Mouse (Mus musculus): ENCODE measurements around the gene Pspn. TPM values are rescaled to one million over a fixed set of nuclear protein-coding genes. Genes with fewer than 3 reads are reported as not detected.

Pspn gene
- not detected in 2 replicates for polyA plus RNA-seq (2015; fragmentation: Nextera tagmentation; extraction: Ambion mirVana)

- 81% methylated on average over 9 of the region's 9 CpGs for WGBS
- Histone ChIP-seq H3K9ac (ENCODE audit: low read length) (no peak within 1 kb of the TSS), H3K27me3 (ENCODE audit: control insufficient read depth, insufficient read depth, low read depth, low read length) (no peaks in the 10 kb centered on the region), H3K4me1 (replicated peaks; ENCODE audit: control insufficient read depth, insufficient read depth, low read length) (peaks cover 5% of the 10 kb centered on the region), H3K36me3 (ENCODE audit: control insufficient read depth, insufficient read depth, low read length) (peaks cover 24% of the 10 kb centered on the region), H3K4me2 (ENCODE audit: low read depth, low read length) (no peak within 1 kb of the TSS), H3K4me3 (ENCODE audit: low read length) (no peak within 1 kb of the TSS), H3K27ac (ENCODE audit: low read length) (no peak within 1 kb of the TSS), H3K9me3 (ENCODE audit: control insufficient read depth, low read length) (no peaks in the 10 kb centered on the region)
- no peak for ATAC-seq (ENCODE audit: low read depth)
Observed at GRCm38 (mm10) chr17:56999968-57000609, at the start of gene Pspn. Pspn (minus strand) TSS chr17:57000018.

GRCm38 (mm10) chr17:57048816-57049215 is 49.0 kb upstream of the Pspn start:
- Histone ChIP-seq H3K4me2 (ENCODE audit: low read depth, low read length) (no peak overlapping the region), H3K9me3 (ENCODE audit: control insufficient read depth, low read length) (no peaks in the 10 kb centered on the region), H3K4me1 (replicated peaks; ENCODE audit: control insufficient read depth, insufficient read depth, low read length) (no peaks in the 10 kb centered on the region), H3K27ac (ENCODE audit: low read length) (no peak overlapping the region), H3K27me3 (ENCODE audit: control insufficient read depth, insufficient read depth, low read depth, low read length) (no peaks in the 10 kb centered on the region), H3K9ac (ENCODE audit: low read length) (no peak overlapping the region), H3K36me3 (ENCODE audit: control insufficient read depth, insufficient read depth, low read length) (no peaks in the 10 kb centered on the region), H3K4me3 (ENCODE audit: low read length) (no peak overlapping the region)
- WGBS = 82% methylated on average over 3 of the region's 3 CpGs
- no peak for ATAC-seq (ENCODE audit: low read depth)

GRCm38 (mm10) chr17:57047406-57047805 is 47.6 kb upstream of the Pspn start:
- H3K4me1 ChIP-seq (replicated peaks; ENCODE audit: control insufficient read depth, insufficient read depth, low read length) = no peaks in the 10 kb centered on the region
- WGBS = 28% methylated on average over 5 of the region's 5 CpGs
- no peaks in the 10 kb centered on the region for H3K27me3 ChIP-seq (ENCODE audit: control insufficient read depth, insufficient read depth, low read depth, low read length)
- H3K9ac ChIP-seq (ENCODE audit: low read length) = no peak overlapping the region
- no peak overlapping the region for H3K4me3 ChIP-seq (ENCODE audit: low read length)
- H3K27ac ChIP-seq (ENCODE audit: low read length) = no peak overlapping the region
- H3K36me3 ChIP-seq (ENCODE audit: control insufficient read depth, insufficient read depth, low read length) = no peaks in the 10 kb centered on the region
- ATAC-seq (ENCODE audit: low read depth) = peak; percentile 53; the same call in 1 of the 2 replicates
- no peaks in the 10 kb centered on the region for H3K9me3 ChIP-seq (ENCODE audit: control insufficient read depth, low read length)
- H3K4me2 ChIP-seq (ENCODE audit: low read depth, low read length) = no peak overlapping the region

GRCm38 (mm10) chr17:57041554-57041953 is 41.7 kb upstream of the Pspn start, which contains the start of gene Slc25a41:
Slc25a41 (minus strand) TSS chr17:57041654.
- no peak for ATAC-seq (ENCODE audit: low read depth)
- peaks cover 2% of the 10 kb centered on the region; the same call in 1 of the 2 replicates for H3K27me3 ChIP-seq (ENCODE audit: control insufficient read depth, insufficient read depth, low read depth, low read length)
- H3K4me1 ChIP-seq (replicated peaks; ENCODE audit: control insufficient read depth, insufficient read depth, low read length) = no peaks in the 10 kb centered on the region
- no peak within 1 kb of the TSS for H3K9ac ChIP-seq (ENCODE audit: low read length)
- no peak within 1 kb of the TSS for H3K27ac ChIP-seq (ENCODE audit: low read length)
- no peaks in the 10 kb centered on the region for H3K9me3 ChIP-seq (ENCODE audit: control insufficient read depth, low read length)
- WGBS = 68% methylated on average over 8 of the region's 8 CpGs
- H3K4me3 ChIP-seq (ENCODE audit: low read length) = no peak within 1 kb of the TSS
- H3K36me3 ChIP-seq (ENCODE audit: control insufficient read depth, insufficient read depth, low read length) = no peaks in the 10 kb centered on the region
- no peak within 1 kb of the TSS for H3K4me2 ChIP-seq (ENCODE audit: low read depth, low read length)

GRCm38 (mm10) chr17:57038978-57039377 is 39.2 kb upstream of the Pspn start:
- H3K27me3 ChIP-seq (ENCODE audit: control insufficient read depth, insufficient read depth, low read depth, low read length) = peaks cover 2% of the 10 kb centered on the region; the same call in 1 of the 2 replicates
- no peaks in the 10 kb centered on the region for H3K9me3 ChIP-seq (ENCODE audit: control insufficient read depth, low read length)
- ATAC-seq (ENCODE audit: low read depth) = no peak

GRCm38 (mm10) chr17:57032854-57033253 is 33.0 kb upstream of the Pspn start:
- ATAC-seq (ENCODE audit: low read depth) = no peak
- Histone ChIP-seq H3K27me3 (ENCODE audit: control insufficient read depth, insufficient read depth, low read depth, low read length) (peaks cover under 1% of the 10 kb centered on the region; the same call in 1 of the 2 replicates), H3K4me3 (ENCODE audit: low read length) (no peak overlapping the region), H3K9me3 (ENCODE audit: control insufficient read depth, low read length) (no peaks in the 10 kb centered on the region), H3K4me1 (replicated peaks; ENCODE audit: control insufficient read depth, insufficient read depth, low read length) (peaks cover 14% of the 10 kb centered on the region), H3K4me2 (ENCODE audit: low read depth, low read length) (no peak overlapping the region), H3K27ac (ENCODE audit: low read length) (no peak overlapping the region), H3K9ac (ENCODE audit: low read length) (no peak overlapping the region), H3K36me3 (ENCODE audit: control insufficient read depth, insufficient read depth, low read length) (peaks cover 4% of the 10 kb centered on the region)
- WGBS = 89% methylated on average over 4 of the region's 4 CpGs

More at GRCm38 (mm10) chr17:57038978-57039377, 39.2 kb upstream of the Pspn start:
- H3K4me2 ChIP-seq (ENCODE audit: low read depth, low read length) = no peak overlapping the region
- H3K27ac ChIP-seq (ENCODE audit: low read length) = no peak overlapping the region
- 33% methylated on average over 8 of the region's 8 CpGs for WGBS
- H3K36me3 ChIP-seq (ENCODE audit: control insufficient read depth, insufficient read depth, low read length) = no peaks in the 10 kb centered on the region
- H3K4me3 ChIP-seq (ENCODE audit: low read length) = no peak overlapping the region
- H3K9ac ChIP-seq (ENCODE audit: low read length) = no peak overlapping the region
- H3K4me1 ChIP-seq (replicated peaks; ENCODE audit: control insufficient read depth, insufficient read depth, low read length) = no peaks in the 10 kb centered on the region

GRCm38 (mm10) chr17:57031661-57032420 is 32.0 kb upstream of the Pspn start:
- H3K9me3 ChIP-seq (ENCODE audit: control insufficient read depth, low read length) = no peaks in the 10 kb centered on the region
- peak overlapping the region; percentile 60 for H3K4me2 ChIP-seq (ENCODE audit: low read depth, low read length)
- H3K9ac ChIP-seq (ENCODE audit: low read length) = peak overlapping the region; percentile 66
- H3K4me1 ChIP-seq (replicated peaks; ENCODE audit: control insufficient read depth, insufficient read depth, low read length) = peaks cover 14% of the 10 kb centered on the region
- H3K4me3 ChIP-seq (ENCODE audit: low read length) = peak overlapping the region; percentile 48
- peaks cover 7% of the 10 kb centered on the region for H3K36me3 ChIP-seq (ENCODE audit: control insufficient read depth, insufficient read depth, low read length)
- H3K27ac ChIP-seq (ENCODE audit: low read length) = peak overlapping the region; percentile 89
- under 1% methylated on average over 38 of the region's 38 CpGs for whole genome bisulfite sequencing
- ATAC-seq (ENCODE audit: low read depth) = peak; percentile 96
- H3K27me3 ChIP-seq (ENCODE audit: control insufficient read depth, insufficient read depth, low read depth, low read length) = no peaks in the 10 kb centered on the region

GRCm38 (mm10) chr17:57030931-57031660 is 31.3 kb upstream of the Pspn start, which contains the start of gene Khsrp:
Khsrp (minus strand) TSS chr17:57031522.
- Histone ChIP-seq H3K27ac (ENCODE audit: low read length) (peak within 1 kb of the TSS; percentile 93), H3K4me3 (ENCODE audit: low read length) (peak within 1 kb of the TSS; percentile 89), H3K36me3 (ENCODE audit: control insufficient read depth, insufficient read depth, low read length) (peaks cover 11% of the 10 kb centered on the region), H3K9ac (ENCODE audit: low read length) (peak within 1 kb of the TSS; percentile 99), H3K27me3 (ENCODE audit: control insufficient read depth, insufficient read depth, low read depth, low read length) (no peaks in the 10 kb centered on the region), H3K9me3 (ENCODE audit: control insufficient read depth, low read length) (no peaks in the 10 kb centered on the region), H3K4me1 (replicated peaks; ENCODE audit: control insufficient read depth, insufficient read depth, low read length) (peaks cover 14% of the 10 kb centered on the region), H3K4me2 (ENCODE audit: low read depth, low read length) (peak within 1 kb of the TSS; percentile 92)
- 0% methylated on average over 45 of the region's 99 CpGs for WGBS
- ATAC-seq (ENCODE audit: low read depth) = no peak

- Histone ChIP-seq H3K36me3 (ENCODE audit: control insufficient read depth, insufficient read depth, low read length) (peaks cover 24% of the 10 kb centered on the region), H3K27ac (ENCODE audit: low read length) (no peak overlapping the region), H3K4me1 (replicated peaks; ENCODE audit: control insufficient read depth, insufficient read depth, low read length) (peaks cover 14% of the 10 kb centered on the region), H3K27me3 (ENCODE audit: control insufficient read depth, insufficient read depth, low read depth, low read length) (no peaks in the 10 kb centered on the region), H3K4me3 (ENCODE audit: low read length) (peak overlapping the region; percentile 89), H3K4me2 (ENCODE audit: low read depth, low read length) (peak overlapping the region; percentile 92), H3K9ac (ENCODE audit: low read length) (peak overlapping the region; percentile 99), H3K9me3 (ENCODE audit: control insufficient read depth, low read length) (no peaks in the 10 kb centered on the region)
- 24% methylated on average over 8 of the region's 8 CpGs for WGBS
- ATAC-seq (ENCODE audit: low read depth) = no peak
Observed at GRCm38 (mm10) chr17:57029691-57030090, 29.9 kb upstream of the Pspn start.

Measured in lung, embryonic 16.5 days (tissue).